Mouse (Mus musculus): ENCODE data around the gene Tex22. TPM values are rescaled to one million over a fixed set of nuclear protein-coding genes. Genes with fewer than 3 reads are reported as not detected.

Gene Tex22
- polyA plus RNA-seq, 1 experiment from 2014 or later = not detected

DNA sequence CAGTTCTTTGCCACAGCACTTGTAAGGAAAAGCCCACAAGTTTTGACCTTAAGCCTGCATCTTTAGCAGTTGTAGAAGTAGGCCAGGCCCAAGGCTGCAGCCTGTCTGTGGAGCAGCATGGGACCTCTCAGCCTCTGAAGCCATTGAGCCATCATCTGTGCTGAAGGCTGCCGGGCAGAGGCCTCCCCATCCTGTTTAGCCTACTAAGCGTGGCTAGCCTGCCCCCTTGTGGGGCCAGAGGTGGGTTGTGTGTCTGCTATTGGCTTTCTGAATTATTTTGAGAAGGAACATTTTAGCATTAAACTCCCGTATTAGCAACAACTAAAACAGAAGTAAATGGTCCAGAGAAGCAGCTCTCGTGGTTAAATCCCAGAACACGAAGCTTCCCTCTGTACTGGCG, 28.2 kb downstream of the Tex22 start:
- Histone ChIP-seq H3K4me3 (ENCODE audit: low read depth, low read length) (no peak overlapping the region), H3K36me3 (ENCODE audit: control insufficient read depth, insufficient read depth, low read length) (no peaks in the 10 kb centered on the region), H3K9ac (ENCODE audit: low read length) (no peak overlapping the region), H3K4me2 (ENCODE audit: low read depth) (no peak overlapping the region), H3K9me3 (ENCODE audit: control insufficient read depth, low read length) (no peaks in the 10 kb centered on the region), H3K27ac (ENCODE audit: low read depth, low read length) (no peak overlapping the region), H3K4me1 (ENCODE audit: control insufficient read depth, insufficient read depth, low read length) (peaks cover 16% of the 10 kb centered on the region), H3K27me3 (ENCODE audit: control insufficient read depth, insufficient read depth, low read length) (no peaks in the 10 kb centered on the region)
- 68% methylated on average over 6 of the region's 6 CpGs for WGBS
- peak; percentile 72 for DNase-seq (ENCODE audit: low spot score)
- ATAC-seq (ENCODE audit: insufficient read depth, low FRiP score, low TSS enrichment) = no peak

DNA sequence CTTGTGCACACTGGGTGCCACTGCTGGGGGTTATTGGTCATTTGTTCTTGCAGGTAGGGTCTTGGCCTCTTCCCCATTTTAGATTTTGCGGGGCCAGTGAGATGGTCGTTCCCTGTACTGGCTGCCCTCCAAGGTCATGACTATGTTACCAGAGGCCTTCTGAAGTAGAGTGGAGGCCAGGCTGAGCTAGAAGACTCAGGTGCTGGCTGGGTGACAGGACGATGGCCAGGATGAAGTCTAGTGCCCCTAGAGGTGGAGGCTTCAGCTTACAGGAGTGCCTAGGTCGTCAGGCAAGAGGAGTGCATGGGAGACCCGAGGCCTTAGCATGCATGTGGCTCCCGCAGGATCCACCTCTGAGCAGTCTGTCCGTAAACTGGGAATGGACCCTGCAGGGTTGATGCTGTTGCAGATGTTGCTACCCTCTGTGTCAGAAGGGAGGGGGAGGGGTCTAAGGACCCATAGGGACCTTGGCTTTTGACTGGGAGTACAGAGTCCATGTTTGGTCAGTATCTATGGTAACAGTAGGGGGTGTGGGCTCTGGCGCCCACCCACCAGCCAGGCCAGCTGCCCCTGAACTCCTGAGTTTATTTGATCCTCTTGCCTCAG, 29.6 kb downstream of the Tex22 start:
- Histone ChIP-seq H3K27ac (ENCODE audit: low read depth, low read length) (no peak overlapping the region), H3K9ac (ENCODE audit: low read length) (no peak overlapping the region), H3K4me1 (ENCODE audit: control insufficient read depth, insufficient read depth, low read length) (peaks cover 16% of the 10 kb centered on the region), H3K27me3 (ENCODE audit: control insufficient read depth, insufficient read depth, low read length) (no peaks in the 10 kb centered on the region), H3K9me3 (ENCODE audit: control insufficient read depth, low read length) (no peaks in the 10 kb centered on the region), H3K4me3 (ENCODE audit: low read depth, low read length) (no peak overlapping the region), H3K36me3 (ENCODE audit: control insufficient read depth, insufficient read depth, low read length) (no peaks in the 10 kb centered on the region), H3K4me2 (ENCODE audit: low read depth) (no peak overlapping the region)
- 83% methylated on average over 8 of the region's 8 CpGs for WGBS
- ATAC-seq (ENCODE audit: insufficient read depth, low FRiP score, low TSS enrichment) (no peak), DNase-seq (ENCODE audit: low spot score) (peak; percentile 25)

DNA sequence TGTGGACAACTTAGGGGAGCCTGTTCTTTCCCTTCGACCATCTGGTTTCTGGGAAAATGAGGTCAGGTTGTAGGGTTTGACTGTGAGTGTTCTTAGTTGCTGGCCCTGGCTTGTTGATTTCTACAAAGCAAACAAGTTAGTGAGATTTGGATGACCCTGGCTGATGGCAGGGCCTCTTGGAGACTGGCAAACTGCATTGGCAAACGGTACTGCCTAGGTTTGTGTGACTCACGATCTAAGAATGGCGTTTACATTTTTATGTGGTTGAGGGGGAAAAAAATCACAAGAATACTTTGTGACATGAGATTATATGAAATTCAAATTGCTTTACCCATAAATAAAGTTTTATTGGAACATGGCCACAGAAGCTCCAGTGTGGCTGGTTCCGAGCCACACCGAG, 32.1 kb downstream of the Tex22 start:
- Histone ChIP-seq H3K9me3 (ENCODE audit: control insufficient read depth, low read length) (no peaks in the 10 kb centered on the region), H3K27ac (ENCODE audit: low read depth, low read length) (no peak overlapping the region), H3K4me2 (ENCODE audit: low read depth) (no peak overlapping the region), H3K4me3 (ENCODE audit: low read depth, low read length) (no peak overlapping the region), H3K4me1 (ENCODE audit: control insufficient read depth, insufficient read depth, low read length) (no peaks in the 10 kb centered on the region; the same call in 1 of the 2 replicates), H3K36me3 (ENCODE audit: control insufficient read depth, insufficient read depth, low read length) (no peaks in the 10 kb centered on the region), H3K9ac (ENCODE audit: low read length) (no peak overlapping the region), H3K27me3 (ENCODE audit: control insufficient read depth, insufficient read depth, low read length) (no peaks in the 10 kb centered on the region)
- DNase-seq (ENCODE audit: low spot score) = no peak
- ATAC-seq (ENCODE audit: insufficient read depth, low FRiP score, low TSS enrichment) = no peak
- WGBS = 93% methylated on average over 6 of the region's 6 CpGs

DNA sequence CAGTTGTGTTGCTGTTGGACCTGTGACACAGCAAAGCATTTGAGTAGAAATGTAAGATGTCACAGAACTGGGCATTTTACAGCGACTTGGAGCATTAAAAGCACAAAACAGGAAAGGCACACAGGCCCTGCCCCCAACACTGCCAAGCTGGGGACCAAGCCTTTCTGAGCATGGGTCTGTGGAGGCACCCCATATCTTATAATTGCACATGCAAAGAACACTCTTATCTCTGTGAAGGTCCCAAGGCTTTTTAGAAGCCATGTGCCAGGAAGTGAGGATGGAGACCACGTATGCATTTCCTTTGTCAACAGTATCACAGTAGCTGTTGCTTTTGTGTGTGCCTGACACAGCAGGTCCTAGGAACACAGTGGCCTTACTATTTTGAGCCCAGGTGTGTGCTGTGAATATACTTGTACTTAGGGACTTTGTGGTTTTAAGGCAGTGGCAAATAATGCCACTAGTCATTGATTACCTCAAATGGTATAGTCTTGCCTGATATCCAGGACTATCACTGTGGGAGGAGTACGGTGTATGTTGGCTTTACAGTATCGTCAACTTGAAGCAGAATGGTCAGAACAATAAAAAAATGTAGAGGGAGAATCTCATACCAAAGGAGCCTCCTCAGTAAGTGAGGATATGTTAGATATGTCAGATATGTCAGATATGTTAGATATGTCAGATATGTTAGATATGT, 33.3 kb downstream of the Tex22 start:
- no peaks in the 10 kb centered on the region for H3K36me3 ChIP-seq (ENCODE audit: control insufficient read depth, insufficient read depth, low read length)

DNA sequence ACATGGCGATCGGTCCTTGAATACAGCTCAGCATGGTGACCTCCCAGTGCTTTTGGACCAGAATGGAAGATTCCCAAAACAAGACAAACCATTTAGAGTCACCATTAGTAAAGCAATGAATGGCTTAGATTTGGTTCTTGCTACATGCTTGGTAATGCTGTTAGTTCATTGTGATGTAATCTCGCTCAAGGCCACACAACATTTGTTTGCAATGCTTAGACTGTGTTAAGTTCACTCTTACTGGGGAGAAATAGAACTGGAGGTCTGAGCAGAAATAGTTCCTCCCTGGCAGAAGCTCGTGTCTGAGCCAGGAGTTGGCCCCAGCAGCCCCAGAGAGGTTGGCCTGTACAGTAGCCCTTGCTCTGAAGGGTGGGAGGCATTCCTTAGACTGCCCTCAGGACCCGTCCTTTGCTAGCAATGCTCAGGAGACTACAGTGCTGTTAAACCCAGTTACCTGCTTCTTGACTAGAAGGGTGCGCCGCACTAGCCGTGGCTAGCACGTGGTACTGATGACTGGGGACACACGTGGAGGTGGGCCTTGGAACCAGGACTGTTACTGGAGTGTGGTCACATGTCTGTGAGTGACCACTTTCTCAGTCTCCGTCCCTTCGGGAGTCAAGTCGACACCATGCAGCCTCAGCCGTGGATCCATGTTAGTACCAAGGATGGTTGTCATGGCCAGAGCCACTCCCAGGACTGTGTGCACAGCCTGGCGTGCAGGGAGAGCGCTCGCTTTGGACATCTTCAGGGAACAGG, 34.4 kb downstream of the Tex22 start:
- no peaks in the 10 kb centered on the region; the same call in 1 of the 2 replicates for H3K4me1 ChIP-seq (ENCODE audit: control insufficient read depth, insufficient read depth, low read length)
- H3K9ac ChIP-seq (ENCODE audit: low read length) = no peak overlapping the region
- H3K4me2 ChIP-seq (ENCODE audit: low read depth) = no peak overlapping the region
- H3K9me3 ChIP-seq (ENCODE audit: control insufficient read depth, low read length) = no peaks in the 10 kb centered on the region
- H3K4me3 ChIP-seq (ENCODE audit: low read depth, low read length) = no peak overlapping the region
- no peaks in the 10 kb centered on the region for H3K27me3 ChIP-seq (ENCODE audit: control insufficient read depth, insufficient read depth, low read length)
- no peak for DNase-seq (ENCODE audit: low spot score)
- H3K27ac ChIP-seq (ENCODE audit: low read depth, low read length) = no peak overlapping the region; the same call in 1 of the 2 replicates
- H3K36me3 ChIP-seq (ENCODE audit: control insufficient read depth, insufficient read depth, low read length) = peaks cover 2% of the 10 kb centered on the region; the same call in 1 of the 2 replicates
- 87% methylated on average over 17 of the region's 17 CpGs for WGBS
- no peak for ATAC-seq (ENCODE audit: insufficient read depth, low FRiP score, low TSS enrichment)

More for the DNA sequence above, 33.3 kb downstream of the Tex22 start:
- DNase-seq (ENCODE audit: low spot score) = no peak
- Histone ChIP-seq H3K27ac (ENCODE audit: low read depth, low read length) (no peak overlapping the region), H3K9me3 (ENCODE audit: control insufficient read depth, low read length) (no peaks in the 10 kb centered on the region), H3K9ac (ENCODE audit: low read length) (no peak overlapping the region), H3K4me1 (ENCODE audit: control insufficient read depth, insufficient read depth, low read length) (no peaks in the 10 kb centered on the region; the same call in 1 of the 2 replicates), H3K4me2 (ENCODE audit: low read depth) (no peak overlapping the region), H3K27me3 (ENCODE audit: control insufficient read depth, insufficient read depth, low read length) (no peaks in the 10 kb centered on the region), H3K4me3 (ENCODE audit: low read depth, low read length) (no peak overlapping the region)
- no peak for ATAC-seq (ENCODE audit: insufficient read depth, low FRiP score, low TSS enrichment)
- 92% methylated on average over 4 of the region's 4 CpGs for WGBS

DNA sequence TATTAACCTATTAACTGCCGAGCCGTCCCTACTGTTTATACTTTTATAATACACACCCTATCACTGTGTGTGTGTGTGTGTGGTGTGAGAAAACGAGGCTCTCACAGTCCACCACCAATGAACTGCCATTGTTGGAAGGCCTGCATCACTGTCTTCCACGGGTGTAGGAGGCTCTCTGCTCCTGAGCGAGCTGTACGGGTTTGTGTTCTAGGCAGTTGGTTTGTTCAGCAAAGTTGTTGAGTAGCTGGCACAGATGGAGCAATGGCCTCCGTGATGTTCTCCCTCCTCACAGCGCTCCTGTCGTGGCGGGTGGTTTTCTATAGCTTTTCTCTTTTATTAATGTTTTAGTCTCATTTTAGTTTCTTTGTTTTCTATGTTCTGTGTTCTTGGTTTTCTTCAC, 35.5 kb downstream of the Tex22 start:
- Histone ChIP-seq H3K27ac (ENCODE audit: low read depth, low read length) (no peak overlapping the region), H3K9ac (ENCODE audit: low read length) (no peak overlapping the region), H3K4me3 (ENCODE audit: low read depth, low read length) (no peak overlapping the region), H3K27me3 (ENCODE audit: control insufficient read depth, insufficient read depth, low read length) (no peaks in the 10 kb centered on the region), H3K4me2 (ENCODE audit: low read depth) (no peak overlapping the region), H3K9me3 (ENCODE audit: control insufficient read depth, low read length) (no peaks in the 10 kb centered on the region), H3K4me1 (ENCODE audit: control insufficient read depth, insufficient read depth, low read length) (no peaks in the 10 kb centered on the region; the same call in 1 of the 2 replicates), H3K36me3 (ENCODE audit: control insufficient read depth, insufficient read depth, low read length) (peaks cover 5% of the 10 kb centered on the region; the same call in 1 of the 2 replicates)
- WGBS = 92% methylated on average over 10 of the region's 10 CpGs
- DNase-seq (ENCODE audit: low spot score) (no peak), ATAC-seq (ENCODE audit: insufficient read depth, low FRiP score, low TSS enrichment) (no peak)

DNA sequence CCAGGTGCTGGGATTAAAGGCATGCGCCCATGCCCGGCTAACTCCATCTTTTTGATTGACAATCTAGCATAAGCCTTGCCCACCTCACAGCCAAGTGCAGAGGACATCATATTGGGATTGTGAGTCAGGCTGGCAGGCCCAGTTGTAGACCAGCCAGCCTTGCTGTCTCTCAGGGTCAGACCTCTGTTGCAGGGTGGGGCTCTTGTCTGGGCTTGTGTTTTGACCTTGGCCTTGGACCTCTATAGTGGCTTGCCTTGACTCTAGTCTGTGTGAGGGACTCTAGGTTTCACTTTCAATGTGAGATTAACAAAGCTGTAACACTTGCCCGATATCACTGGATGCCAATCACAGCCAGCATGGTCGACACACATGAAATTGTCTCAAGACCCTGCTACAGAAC, 39.8 kb downstream of the Tex22 start:
- Histone ChIP-seq H3K27me3 (ENCODE audit: control insufficient read depth, insufficient read depth, low read length) (no peaks in the 10 kb centered on the region), H3K4me3 (ENCODE audit: low read depth, low read length) (no peak overlapping the region), H3K9ac (ENCODE audit: low read length) (no peak overlapping the region), H3K4me2 (ENCODE audit: low read depth) (no peak overlapping the region), H3K4me1 (ENCODE audit: control insufficient read depth, insufficient read depth, low read length) (no peaks in the 10 kb centered on the region), H3K36me3 (ENCODE audit: control insufficient read depth, insufficient read depth, low read length) (peaks cover 19% of the 10 kb centered on the region), H3K27ac (ENCODE audit: low read depth, low read length) (no peak overlapping the region), H3K9me3 (ENCODE audit: control insufficient read depth, low read length) (no peaks in the 10 kb centered on the region)
- WGBS = 91% methylated on average over 4 of the region's 4 CpGs
- no peak for DNase-seq (ENCODE audit: low spot score)
- ATAC-seq (ENCODE audit: insufficient read depth, low FRiP score, low TSS enrichment) = no peak

DNA sequence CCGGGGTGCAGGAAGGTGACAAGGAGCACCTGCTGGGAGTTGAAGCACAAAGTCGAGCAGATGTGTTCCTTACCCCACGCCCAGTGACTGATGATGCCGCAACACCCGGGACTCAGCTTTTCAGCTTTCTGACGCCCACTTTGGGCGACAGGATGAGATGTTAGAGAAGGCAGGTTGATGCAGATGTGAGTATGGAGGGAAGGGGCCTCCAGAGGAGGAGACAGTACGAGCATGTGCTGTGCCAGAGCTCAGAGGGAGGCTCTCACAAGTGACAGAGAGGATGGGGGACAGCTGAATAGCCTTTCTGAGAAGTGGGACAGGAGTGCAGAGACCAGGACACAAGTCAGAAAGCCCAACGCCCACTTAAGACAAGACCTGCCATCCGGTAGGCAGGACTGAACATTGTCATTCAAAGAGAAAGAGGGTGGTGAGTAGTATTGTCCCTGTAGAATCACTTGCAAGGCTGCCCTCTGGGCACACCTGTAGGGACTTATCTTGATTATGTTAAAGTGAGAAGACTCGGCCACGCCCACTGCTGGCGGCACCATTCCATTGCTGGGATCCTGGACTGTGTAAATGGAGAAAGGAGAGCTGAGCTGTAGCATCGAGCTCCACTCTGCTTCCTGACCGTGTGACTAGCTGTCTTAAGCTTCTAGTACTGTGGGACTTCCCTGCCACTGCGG, 40.7 kb downstream of the Tex22 start:
- Histone ChIP-seq H3K9me3 (ENCODE audit: control insufficient read depth, low read length) (no peaks in the 10 kb centered on the region), H3K4me2 (ENCODE audit: low read depth) (no peak overlapping the region), H3K9ac (ENCODE audit: low read length) (no peak overlapping the region), H3K4me3 (ENCODE audit: low read depth, low read length) (no peak overlapping the region), H3K27me3 (ENCODE audit: control insufficient read depth, insufficient read depth, low read length) (no peaks in the 10 kb centered on the region), H3K27ac (ENCODE audit: low read depth, low read length) (no peak overlapping the region), H3K36me3 (ENCODE audit: control insufficient read depth, insufficient read depth, low read length) (peaks cover 19% of the 10 kb centered on the region), H3K4me1 (ENCODE audit: control insufficient read depth, insufficient read depth, low read length) (no peaks in the 10 kb centered on the region)
- WGBS = 86% methylated on average over 16 of the region's 16 CpGs
- ATAC-seq (ENCODE audit: insufficient read depth, low FRiP score, low TSS enrichment) (no peak), DNase-seq (ENCODE audit: low spot score) (no peak)
